Mouse (Mus musculus) megakaryocyte, embryonic 14.5 days (primary cell): ENCODE measurements at regions not wholly inside any gene's neighbourhood (a gene's known extent, or its start where the extent isn't known, plus 50 kb on each side); places are given as distances from the start of the nearest gene placed in this dataset.

ENCODE experiments used
- H3K27me3 ChIP-seq: replicated peaks from 2 replicates; pipeline ENCODE3; 2012; ENCODE audit warnings: inconsistent platforms
- H3K36me3 ChIP-seq: replicated peaks from 2 replicates; pipeline ENCODE3; 2012; ENCODE audit warnings: low read length, inconsistent platforms, mixed read lengths
- H3K4me1 ChIP-seq: 2 replicates; pipeline ENCODE4 v1.6.1; 2012; ENCODE audit warnings: inconsistent platforms
- H3K4me3 ChIP-seq: replicated peaks from 2 replicates; pipeline ENCODE3; 2012; ENCODE audit warnings: moderate library complexity, mild to moderate bottlenecking, inconsistent platforms
- H3K9me3 ChIP-seq: 2 replicates; pipeline ENCODE4 v1.6.1; 2012; ENCODE audit warnings: inconsistent platforms
- FLI1 ChIP-seq: IDR thresholded peaks from 2 replicates; pipeline ENCODE4 v1.6.1; 2012; ENCODE audit warnings: low read length, inconsistent platforms, mixed read lengths
- GATA1 ChIP-seq: IDR thresholded peaks from 3 replicates; pipeline ENCODE4 v1.6.1; 2012; ENCODE audit warnings: mixed read lengths, low read length, inconsistent platforms, borderline replicate concordance

DNA sequence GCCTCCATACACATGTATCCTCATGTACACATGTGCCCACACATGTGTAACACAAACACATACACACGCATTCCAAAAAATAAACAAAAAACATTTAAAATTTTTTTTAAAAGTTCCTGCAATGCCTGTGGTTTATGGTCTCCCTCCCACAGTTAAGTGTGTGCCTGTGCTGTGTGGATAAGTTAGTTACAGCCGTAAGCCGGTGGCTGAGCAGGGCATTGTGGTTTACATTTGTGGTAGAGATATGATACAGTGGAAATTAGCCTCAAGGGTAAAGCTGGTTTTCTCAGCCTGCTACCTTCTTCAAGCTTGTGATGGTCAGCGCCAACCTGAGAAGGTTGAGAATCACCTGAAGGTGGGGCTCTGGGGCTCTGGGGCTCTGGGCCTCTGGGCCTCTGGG is 484.0 kb upstream of the Kcnab2 start:
- no peak overlapping the region for H3K4me3 ChIP-seq
- H3K4me1 ChIP-seq: no peaks in the 10 kb centered on the region
- TF ChIP-seq GATA1 (no peak), FLI1 (no peak)
- H3K36me3 ChIP-seq: no peaks in the 10 kb centered on the region
- peaks cover 81% of the 10 kb centered on the region for H3K9me3 ChIP-seq
- no peaks in the 10 kb centered on the region for H3K27me3 ChIP-seq

DNA sequence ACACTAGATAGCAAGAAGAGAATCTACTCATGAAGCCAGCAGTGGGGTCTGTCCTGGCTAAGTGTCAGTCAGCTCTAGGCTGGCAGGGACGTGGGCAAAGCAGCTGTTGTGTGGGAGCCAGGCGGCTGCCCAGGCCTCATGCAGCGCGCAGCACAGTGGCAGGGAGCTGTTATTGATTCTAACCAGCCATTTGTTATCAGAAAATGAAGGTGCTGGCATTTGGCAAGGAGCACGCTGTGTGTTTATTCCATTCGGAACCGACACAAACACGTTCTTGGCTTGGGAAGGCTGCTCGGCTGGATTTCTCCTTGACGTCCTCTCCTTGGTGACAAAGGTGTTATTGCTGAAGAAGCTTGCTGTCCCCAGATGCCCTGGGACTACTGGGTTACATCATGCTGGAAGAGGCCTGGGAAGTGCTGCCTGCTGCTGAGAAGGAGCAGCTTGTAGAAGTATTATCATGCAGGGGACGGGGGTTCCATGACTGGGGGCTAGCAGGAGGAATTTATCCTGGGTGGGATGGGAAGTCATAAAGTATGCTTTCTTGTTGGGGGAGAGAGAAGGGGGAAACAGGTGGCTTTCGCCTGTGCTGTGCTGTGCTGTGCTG is 482.1 kb upstream of the Kcnab2 start:
- no peaks in the 10 kb centered on the region for H3K36me3 ChIP-seq
- H3K4me3 ChIP-seq: no peak overlapping the region
- no peaks in the 10 kb centered on the region for H3K27me3 ChIP-seq
- H3K4me1 ChIP-seq: no peaks in the 10 kb centered on the region
- TF ChIP-seq GATA1 (no peak), FLI1 (no peak)
- peaks cover 79% of the 10 kb centered on the region for H3K9me3 ChIP-seq

DNA sequence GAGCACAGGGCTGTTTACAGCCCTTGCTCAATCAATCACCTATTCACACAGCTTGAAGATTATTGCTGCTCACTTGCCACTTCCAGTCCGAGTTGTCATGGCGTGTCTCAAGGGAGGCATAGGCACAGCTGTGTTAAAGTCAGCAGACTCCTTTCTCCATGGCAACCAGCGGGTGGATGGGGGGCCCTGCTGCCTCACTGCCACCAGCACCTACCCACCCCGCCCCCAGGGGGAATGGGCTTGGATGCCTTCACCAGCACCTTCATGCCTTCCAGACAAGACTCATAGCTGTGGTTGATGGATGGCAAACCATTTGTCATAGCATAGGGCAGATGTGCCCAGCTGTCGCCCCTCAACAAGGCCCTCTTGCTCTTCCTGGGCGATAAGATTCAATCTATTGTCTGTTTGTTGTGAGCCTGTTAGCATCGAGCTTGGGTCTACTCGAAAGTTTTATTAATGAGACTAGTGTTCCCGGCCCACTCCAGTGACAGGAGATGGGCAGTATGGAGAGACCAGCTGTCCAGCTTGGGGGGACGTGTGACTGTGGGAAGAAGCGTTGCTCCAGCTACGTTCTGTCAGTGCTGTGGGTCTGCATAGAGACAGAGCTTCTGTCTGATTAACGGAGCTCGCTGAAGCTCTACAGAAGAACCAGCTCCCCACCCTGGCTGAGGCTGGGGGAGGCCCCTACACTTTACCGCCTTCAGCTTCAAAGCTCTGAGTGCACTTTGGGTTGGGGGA is 475.7 kb upstream of the Kcnab2 start:
- TF ChIP-seq GATA1 (no peak), FLI1 (no peak)
- no peaks in the 10 kb centered on the region for H3K36me3 ChIP-seq
- no peaks in the 10 kb centered on the region for H3K4me1 ChIP-seq
- H3K4me3 ChIP-seq: peak overlapping the region; percentile 47
- no peaks in the 10 kb centered on the region for H3K27me3 ChIP-seq
- H3K9me3 ChIP-seq: peaks cover 82% of the 10 kb centered on the region

DNA sequence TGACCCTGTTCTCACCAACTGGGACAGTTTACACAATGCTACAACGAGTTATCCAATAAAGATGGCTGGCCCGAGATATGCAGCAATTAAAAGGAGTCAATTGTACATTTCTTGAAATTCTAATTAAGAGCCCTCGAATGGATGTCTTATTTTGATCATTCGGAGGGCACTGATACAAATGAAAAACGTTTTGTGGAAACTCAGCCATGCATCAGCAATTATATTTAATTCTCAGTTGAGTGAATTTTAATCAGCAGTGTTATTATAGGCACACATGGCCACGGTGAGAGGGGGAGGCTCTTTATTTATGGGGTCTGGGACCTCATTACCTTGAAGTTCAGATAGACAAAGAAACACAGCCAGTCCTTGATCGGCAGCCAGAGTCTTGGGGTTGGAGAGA is 471.3 kb upstream of the Kcnab2 start:
- H3K4me3 ChIP-seq: no peak overlapping the region
- no peaks in the 10 kb centered on the region for H3K36me3 ChIP-seq
- peaks cover 77% of the 10 kb centered on the region for H3K9me3 ChIP-seq
- no peaks in the 10 kb centered on the region for H3K4me1 ChIP-seq
- TF ChIP-seq GATA1: no peak
- no peak for TF ChIP-seq FLI1
- H3K27me3 ChIP-seq: no peaks in the 10 kb centered on the region

DNA sequence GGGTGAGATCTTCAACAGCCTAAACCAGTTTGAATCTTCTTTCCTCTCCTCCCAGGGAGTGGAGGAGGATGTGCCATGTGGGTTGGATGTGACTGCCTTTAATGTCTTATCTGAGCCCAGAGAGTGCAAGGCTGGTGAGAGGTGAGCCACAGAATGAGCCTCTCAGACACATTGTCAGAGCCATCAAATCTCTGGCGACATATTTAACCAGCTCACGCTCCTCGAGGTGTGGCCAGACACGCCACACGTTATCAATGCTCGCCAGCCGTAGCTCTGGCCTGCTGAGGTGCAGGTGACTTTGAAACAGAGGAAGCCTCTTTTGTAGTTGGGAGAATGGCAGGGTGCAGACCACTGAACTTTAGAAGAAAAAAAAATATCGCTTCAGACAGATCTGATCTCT is 463.5 kb upstream of the Kcnab2 start:
- no peaks in the 10 kb centered on the region for H3K4me1 ChIP-seq
- no peak overlapping the region for H3K4me3 ChIP-seq
- TF ChIP-seq GATA1 (no peak), FLI1 (no peak)
- H3K27me3 ChIP-seq: no peaks in the 10 kb centered on the region
- no peaks in the 10 kb centered on the region for H3K36me3 ChIP-seq
- H3K9me3 ChIP-seq: peaks cover 67% of the 10 kb centered on the region

DNA sequence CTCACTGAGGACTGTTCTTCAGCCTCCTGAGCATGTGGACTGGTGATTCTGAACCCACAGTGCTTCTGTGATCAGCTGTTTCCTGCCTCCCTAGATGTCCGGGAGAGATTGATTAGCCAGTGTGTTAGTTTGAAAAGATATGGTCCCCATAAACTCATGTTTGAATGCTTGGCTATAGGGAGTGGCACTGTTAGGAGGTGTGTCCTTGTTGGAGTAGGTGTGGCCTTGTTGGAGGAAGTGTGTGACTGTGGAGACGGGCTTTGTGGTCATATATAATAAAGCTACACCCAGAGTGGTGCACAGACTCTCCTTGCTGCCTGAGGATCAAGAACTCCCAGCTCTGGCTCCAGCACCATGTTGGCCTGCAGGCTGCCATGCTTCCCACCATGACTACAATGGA is 458.9 kb upstream of the Kcnab2 start:
- Histone ChIP-seq H3K36me3 (no peaks in the 10 kb centered on the region), H3K4me1 (no peaks in the 10 kb centered on the region), H3K27me3 (no peaks in the 10 kb centered on the region), H3K4me3 (peak overlapping the region; percentile 24), H3K9me3 (peaks cover 91% of the 10 kb centered on the region)
- TF ChIP-seq GATA1: no peak
- TF ChIP-seq FLI1: no peak

DNA sequence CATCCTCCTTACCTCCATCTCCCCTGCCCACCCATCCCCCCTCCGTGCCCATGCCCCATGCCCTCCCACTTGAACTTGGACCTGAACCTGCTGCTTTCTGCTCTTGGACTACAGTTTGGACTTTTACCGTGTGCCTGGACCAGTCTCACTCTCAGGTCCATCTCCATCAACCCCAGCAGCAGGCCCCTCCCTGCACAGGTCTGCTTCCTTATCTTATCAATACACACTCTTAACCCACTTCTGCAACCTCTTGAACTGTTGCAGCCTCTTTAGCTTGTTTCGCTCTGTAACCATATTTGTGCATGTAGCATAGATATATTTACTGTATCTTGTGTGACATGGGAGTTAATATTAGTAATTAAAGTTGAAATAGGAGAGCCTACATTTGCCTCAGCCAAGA is 457.8 kb upstream of the Kcnab2 start:
- Histone ChIP-seq H3K27me3 (no peaks in the 10 kb centered on the region), H3K4me3 (no peak overlapping the region), H3K4me1 (no peaks in the 10 kb centered on the region), H3K36me3 (no peaks in the 10 kb centered on the region), H3K9me3 (peaks cover 87% of the 10 kb centered on the region)
- TF ChIP-seq FLI1 (no peak), GATA1 (no peak)

DNA sequence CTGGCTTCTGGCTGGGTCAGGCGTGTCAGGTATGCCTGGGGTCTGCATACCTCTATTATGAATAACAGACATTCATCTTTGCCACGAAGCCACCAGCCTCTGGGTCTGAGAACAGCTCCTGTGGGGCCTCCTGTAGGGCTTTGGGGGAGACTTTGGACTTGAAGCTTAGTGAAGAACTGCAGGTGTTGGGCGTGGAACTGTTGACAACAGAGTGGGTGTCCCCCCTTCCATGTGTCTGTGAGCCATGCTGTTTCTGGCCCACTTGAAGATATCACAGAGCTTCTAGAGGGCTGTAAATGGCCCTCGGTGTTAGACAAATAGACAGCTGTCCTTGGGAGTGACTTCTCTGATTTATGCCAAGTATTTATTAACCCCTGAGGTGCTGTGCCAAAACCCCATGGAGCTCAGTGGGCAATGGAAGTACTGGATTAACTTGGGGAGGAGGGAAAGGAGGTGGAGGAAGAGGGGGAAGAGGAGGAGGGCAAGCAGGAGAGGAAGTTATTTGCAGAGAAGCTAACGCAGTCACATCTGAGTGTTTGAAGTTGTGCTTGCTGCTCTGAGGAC is 450.8 kb upstream of the Kcnab2 start:
- Histone ChIP-seq H3K36me3 (no peaks in the 10 kb centered on the region), H3K9me3 (peaks cover 76% of the 10 kb centered on the region)
- TF ChIP-seq GATA1 (no peak), FLI1 (no peak)

DNA sequence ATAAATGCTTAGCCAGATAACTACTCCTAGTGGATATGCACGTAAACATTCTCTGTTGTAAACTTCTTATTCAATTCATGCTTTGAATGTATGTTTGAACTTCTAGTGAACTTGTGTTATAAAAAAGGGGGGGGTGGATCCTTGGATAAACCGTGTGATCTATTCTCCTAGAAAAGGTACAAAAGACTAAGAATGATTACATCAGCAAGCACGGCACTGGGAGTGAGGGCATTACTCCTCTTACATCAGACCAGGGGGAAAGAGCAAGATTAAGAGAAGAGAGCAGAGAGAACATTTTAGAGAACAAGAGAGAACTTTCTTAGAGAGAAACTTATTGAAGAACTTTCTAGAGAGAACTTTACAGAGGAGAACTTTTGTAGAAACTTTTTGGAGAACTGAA is 442.6 kb upstream of the Kcnab2 start:
- H3K27me3 ChIP-seq: no peaks in the 10 kb centered on the region
- H3K4me1 ChIP-seq: no peaks in the 10 kb centered on the region
- peaks cover 81% of the 10 kb centered on the region for H3K9me3 ChIP-seq
- H3K36me3 ChIP-seq: no peaks in the 10 kb centered on the region
- no peak overlapping the region for H3K4me3 ChIP-seq
- no peak for TF ChIP-seq FLI1
- no peak for TF ChIP-seq GATA1

More for the DNA sequence above, 450.8 kb upstream of the Kcnab2 start:
- no peaks in the 10 kb centered on the region for H3K27me3 ChIP-seq
- peak overlapping the region; percentile 59 for H3K4me3 ChIP-seq
- H3K4me1 ChIP-seq: no peaks in the 10 kb centered on the region

DNA sequence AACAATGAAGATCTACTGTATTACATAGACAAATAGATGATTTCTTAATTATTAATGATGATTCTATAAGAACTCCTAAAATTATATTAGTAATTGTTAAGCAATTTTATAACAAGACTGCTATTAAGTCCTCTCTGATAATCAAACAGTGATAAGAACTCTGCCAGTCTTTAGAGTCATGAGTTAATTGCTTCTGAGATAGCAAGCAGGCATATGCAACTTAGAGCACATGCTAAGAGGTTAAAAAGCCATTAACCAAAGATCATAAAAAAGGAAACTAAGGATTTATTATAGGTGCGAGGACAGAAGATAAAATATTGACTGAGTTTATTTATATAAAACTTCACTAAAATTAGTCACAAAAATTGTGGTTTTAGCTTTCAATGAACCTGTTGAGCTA is 442.2 kb upstream of the Kcnab2 start:
- Histone ChIP-seq H3K4me1 (no peaks in the 10 kb centered on the region), H3K9me3 (peaks cover 81% of the 10 kb centered on the region)
- no peak for TF ChIP-seq FLI1
- TF ChIP-seq GATA1: no peak

More for the DNA sequence above, 442.2 kb upstream of the Kcnab2 start:
- H3K27me3 ChIP-seq: no peaks in the 10 kb centered on the region
- no peaks in the 10 kb centered on the region for H3K36me3 ChIP-seq
- no peak overlapping the region for H3K4me3 ChIP-seq
